In genomic region chr6:88726252-88727211, GRCm38 (mm10) we compare ENCODE assay signal across 7 mouse cellular contexts. TPM values are rescaled to one million over a fixed set of nuclear protein-coding genes. Genes with fewer than 3 reads are reported as not detected.
A peak's percentile ranks its signal among the peaks of the same experiment; 100 is the strongest.
DNase-seq lines count a peak whose midpoint lies in the region; ATAC-seq and TF ChIP-seq lines count a peak whose summit lies in the region.

No protein-coding gene starts in this region.

- DNase-seq in liver, adult 2 months (ENCODE audit: extremely low read depth, low read depth, low spot score): peak; percentile 95
- DNase-seq in liver: no peak
- DNase-seq in cerebellum, adult 9-10 months: peak; percentile 71
- peak; percentile 72 for DNase-seq in hindbrain, postnatal 0 days (ENCODE audit: low spot score)
- peak in 1 of 2 experiments; percentile 46 for DNase-seq in left cerebral cortex, adult 2 months (ENCODE audit: extremely low spot score in 1 of 2, low spot score in 2 of 2)
- no peak for DNase-seq in urinary bladder, adult 2 months (ENCODE audit: low spot score)

- peaks cover 7% of the 10 kb centered on the region; the same call in 1 of the 2 replicates for H3K36me3 ChIP-seq in liver, adult 2 months (ENCODE audit: control insufficient read depth, insufficient read depth, low read length)
- H3K36me3 ChIP-seq in hindbrain, postnatal 0 days (ENCODE audit: insufficient read depth, low read length): no peaks in the 10 kb centered on the region
- peaks cover 5% of the 10 kb centered on the region; the same call in 1 of the 2 replicates for H3K36me3 ChIP-seq in stomach, embryonic 14.5 days (ENCODE audit: control insufficient read depth, insufficient read depth, low read length)

- TF ChIP-seq POLR2A in liver, adult 2 months (IDR thresholded peaks at IDR 0.05; ENCODE audit: extremely low read depth, insufficient read depth, low read length): 0 out of 2 replicates have a peak, but pooled peaks have one; percentile 38

- H3K4me3 ChIP-seq in liver, adult 2 months (ENCODE audit: insufficient read depth, low read depth, low read length): peak overlapping the region; percentile 40
- H3K4me3 ChIP-seq in hindbrain, postnatal 0 days (ENCODE audit: low read length): peak overlapping the region; percentile 15
- peak overlapping the region; percentile 83 for H3K4me3 ChIP-seq in left cerebral cortex, adult 2 months
- peak overlapping the region; percentile 69 for H3K4me3 ChIP-seq in stomach, embryonic 14.5 days (ENCODE audit: low read depth, low read length)

- intact Hi-C loops in left cerebral cortex, adult 2 months (cut with DNase I): loop anchor here (2.0 to 5.0 kb wide), 3 partner anchors 44 to 101 kb away; no protein-coding TSS in a partner anchor

- no peaks in the 10 kb centered on the region for H3K79me2 ChIP-seq in liver, adult 2 months (ENCODE audit: control insufficient read depth, insufficient read depth, low read length)

- peak; percentile 72 for ATAC-seq in hindbrain, postnatal 0 days
- no peak for ATAC-seq in stomach, embryonic 14.5 days (ENCODE audit: insufficient number of reproducible peaks, insufficient read depth, low FRiP score, low read depth)

- H3K4me1 ChIP-seq in liver, adult 2 months (ENCODE audit: control insufficient read depth, insufficient read depth, low read length): peaks cover 32% of the 10 kb centered on the region
- peaks cover 17% of the 10 kb centered on the region for H3K4me1 ChIP-seq in hindbrain, postnatal 0 days (ENCODE audit: insufficient read depth, low read length)
- H3K4me1 ChIP-seq in stomach, embryonic 14.5 days (ENCODE audit: control insufficient read depth, insufficient read depth, low read length): peaks cover 6% of the 10 kb centered on the region; the same call in 1 of the 2 replicates

- 0 out of 2 replicates have a peak, but pooled peaks have one; percentile 2 for TF ChIP-seq CTCF in liver, adult 2 months (IDR thresholded peaks at IDR 0.05; ENCODE audit: low read depth, low read length)
- no peak for TF ChIP-seq CTCF in hindbrain, postnatal 0 days (IDR thresholded peaks at IDR 0.05; ENCODE audit: low read depth)
- TF ChIP-seq CTCF in left cerebral cortex, adult 2 months (IDR thresholded peaks at IDR 0.05): no peak

- no peaks in the 10 kb centered on the region for H3K27me3 ChIP-seq in liver, adult 2 months (ENCODE audit: control insufficient read depth, insufficient read depth, low read length)
- no peaks in the 10 kb centered on the region for H3K27me3 ChIP-seq in hindbrain, postnatal 0 days (ENCODE audit: insufficient read depth, low read length)
- H3K27me3 ChIP-seq in stomach, embryonic 14.5 days (ENCODE audit: control insufficient read depth, insufficient read depth, low read length): no peaks in the 10 kb centered on the region

- peak overlapping the region; percentile 95 for H3K27ac ChIP-seq in liver, adult 2 months (replicated peaks; ENCODE audit: insufficient read depth, low read depth, low read length)
- peak overlapping the region; percentile 81 for H3K27ac ChIP-seq in hindbrain, postnatal 0 days
- H3K27ac ChIP-seq in left cerebral cortex, adult 2 months: peak overlapping the region; percentile 97
- peak overlapping the region; percentile 27; the same call in 1 of the 2 replicates for H3K27ac ChIP-seq in stomach, embryonic 14.5 days (ENCODE audit: low read length)

- peak overlapping the region; percentile 65 for H3K9ac ChIP-seq in liver, adult 2 months (ENCODE audit: low read depth, low read length)
- H3K9ac ChIP-seq in hindbrain, postnatal 0 days (replicated peaks; ENCODE audit: low read length): peak overlapping the region; percentile 30; the same call in 1 of the 2 replicates
- no peak overlapping the region for H3K9ac ChIP-seq in stomach, embryonic 14.5 days (replicated peaks; ENCODE audit: low read depth, low read length)

- H3K9me3 ChIP-seq in hindbrain, postnatal 0 days (ENCODE audit: low read length): no peaks in the 10 kb centered on the region
- H3K9me3 ChIP-seq in stomach, embryonic 14.5 days (ENCODE audit: control insufficient read depth, low read depth, low read length): no peaks in the 10 kb centered on the region

- 24% methylated on average over 9 of the region's 9 CpGs for WGBS in liver, adult 2 months
- 43% methylated on average over 9 of the region's 9 CpGs for WGBS in hindbrain, postnatal 0 days
- WGBS in stomach, embryonic 14.5 days: 61% methylated on average over 9 of the region's 9 CpGs

- H3K4me2 ChIP-seq in hindbrain, postnatal 0 days (ENCODE audit: low read depth, low read length): peak overlapping the region; percentile 98
- H3K4me2 ChIP-seq in stomach, embryonic 14.5 days (replicated peaks; ENCODE audit: low read depth, low read length): peak overlapping the region; percentile 86

RNA-seq across cellular contexts. Expression of gene Mgll, which starts 2.3 kb away (rescaled TPM):
- 56.2 and 81.3 TPM in 2 replicates for total RNA-seq in liver, adult 2 months (2014; rRNA removed)
- polyA plus RNA-seq in liver, adult 2 months (2012; rRNA removed): 156 and 158 TPM in 2 replicates
- total RNA-seq in hindbrain, postnatal 0 days (2014; rRNA removed): 105 and 126 TPM in 2 replicates
- polyA plus RNA-seq in hindbrain, postnatal 0 days (2015; fragmentation: Nextera tagmentation; extraction: Ambion mirVana): 148 and 158 TPM in 2 replicates
- 100 to 1,000 TPM; 185 to 189 TPM for total RNA-seq in left cerebral cortex, adult 2 months (2021)
- 102 and 104 TPM in 2 replicates for polyA plus RNA-seq in stomach, embryonic 14.5 days (2014; fragmentation: Nextera tagmentation; extraction: Ambion mirVana)
- polyA plus RNA-seq in urinary bladder, adult 2 months (2012; rRNA removed): 66.3 and 69.7 TPM in 2 replicates

Comparison
In these comparisons a context has a peak if more than half of its experiments do, and no peak if none do; other contexts are left out.
1. DNase-seq: peak in liver, adult 2 months (single experiment), cerebellum, adult 9-10 months (single experiment) and hindbrain, postnatal 0 days (single experiment); none in liver (single experiment) and urinary bladder, adult 2 months (single experiment).
2. H3K27ac ChIP-seq: peak in every context shown above with its lines; median percentile 97 in left cerebral cortex, adult 2 months; 95 in liver, adult 2 months; 81 in hindbrain, postnatal 0 days; 27 in stomach, embryonic 14.5 days.
3. H3K4me3 ChIP-seq: peak in every context shown above with its lines; median percentile 83 in left cerebral cortex, adult 2 months; 69 in stomach, embryonic 14.5 days; 40 in liver, adult 2 months; 15 in hindbrain, postnatal 0 days.